Mouse (Mus musculus): ENCODE data around the gene Ccnc.

Gene Ccnc

GRCm38 (mm10) chr4:21727615-21728165 is at the start of gene Ccnc:
Gene Ccnc (plus strand): TSS chr4:21727701.
- DNase-seq (ENCODE audit: low read depth, low spot score): peak; percentile 82

DNA sequence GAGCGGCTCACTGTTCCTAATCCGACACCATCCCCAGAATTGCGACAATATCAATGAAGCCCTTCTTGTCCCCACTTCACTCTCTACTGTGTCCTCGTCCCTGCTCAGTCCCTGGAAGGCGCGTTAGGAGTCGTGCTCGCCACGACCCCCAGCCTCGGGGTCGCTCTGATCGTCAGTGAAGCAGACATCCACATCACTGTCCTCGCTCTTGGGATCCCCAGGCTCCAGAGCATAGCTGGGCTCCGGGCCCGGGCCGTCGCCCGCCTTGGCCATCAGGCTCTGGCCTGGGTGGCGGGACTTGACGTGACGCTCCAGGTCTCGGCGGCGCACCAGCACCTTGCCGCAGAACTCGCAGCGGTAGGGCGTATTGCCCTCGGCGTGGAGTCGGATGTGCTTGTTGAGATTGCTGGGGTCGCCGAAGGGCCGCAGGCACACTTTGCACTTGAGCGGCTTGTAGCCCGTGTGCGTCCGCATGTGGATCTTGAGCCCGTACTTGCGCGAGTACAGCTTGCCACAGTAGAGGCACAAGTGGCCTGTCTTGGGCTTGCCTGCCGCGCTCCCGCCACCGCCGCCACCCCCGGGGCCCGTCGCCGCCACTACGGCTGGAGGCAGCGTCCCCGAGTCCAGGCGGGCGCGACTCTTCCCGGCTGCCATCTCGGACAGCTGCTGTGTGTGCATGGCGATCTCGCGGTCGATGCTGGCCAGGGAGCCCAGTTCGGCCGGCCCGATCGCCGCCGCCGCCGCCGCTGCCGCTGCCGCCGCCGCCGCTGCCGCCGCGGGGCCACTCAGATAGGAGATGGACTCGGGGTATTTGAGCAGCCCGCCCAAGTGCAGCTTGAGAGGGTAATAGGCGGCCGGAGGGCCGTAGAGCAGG is 49.2 kb upstream of the Ccnc start:
- no peak for DNase-seq (ENCODE audit: low read depth, low spot score)

GRCm38 (mm10) chr4:21678975-21679623 is 48.4 kb upstream of the Ccnc start:
- DNase-seq (ENCODE audit: low read depth, low spot score): no peak

DNA sequence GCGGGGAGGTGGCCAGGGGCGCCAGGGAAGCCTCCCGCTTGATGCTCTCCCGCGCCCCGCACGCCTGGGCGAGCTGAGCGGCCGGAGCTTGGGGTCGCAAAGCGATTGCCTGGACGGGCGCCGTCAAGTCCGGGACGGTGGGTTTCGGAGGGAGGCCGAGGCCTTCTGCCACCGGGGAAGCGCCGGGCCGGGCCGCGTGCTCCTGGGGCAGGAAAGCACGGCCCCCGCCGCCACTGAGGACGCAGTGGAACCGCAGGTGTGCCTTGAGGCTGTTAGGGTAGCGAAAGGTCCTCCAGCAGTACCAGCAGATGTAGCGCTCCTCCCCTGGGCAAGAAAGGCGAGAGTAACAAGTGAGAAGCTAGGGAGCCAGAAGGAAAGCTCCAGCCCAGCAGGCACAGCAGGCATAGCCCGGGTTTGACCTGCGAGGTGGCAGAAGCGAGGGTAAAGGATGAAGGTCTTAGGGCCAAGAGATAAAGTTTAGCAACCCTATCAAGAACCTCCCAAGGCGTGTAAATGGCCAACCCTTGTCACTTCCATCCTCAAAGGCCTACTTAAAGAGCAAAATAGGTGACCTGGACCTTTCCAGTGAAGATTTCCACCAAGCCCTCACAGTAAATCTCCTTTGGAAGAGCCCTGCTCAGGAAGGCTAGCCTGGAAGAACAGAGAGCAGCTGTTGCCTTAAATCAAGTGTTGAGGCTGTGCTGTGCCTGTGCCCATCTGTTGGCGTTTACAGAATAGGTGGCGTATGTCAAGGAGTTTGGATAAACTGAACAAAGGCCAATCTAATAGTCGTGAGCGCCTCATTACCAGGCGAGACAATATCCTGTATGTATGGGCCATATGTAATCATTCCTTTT is 47.6 kb upstream of the Ccnc start:
- DNase-seq (ENCODE audit: low read depth, low spot score): no peak

GRCm38 (mm10) chr4:21680971-21681370 is 46.5 kb upstream of the Ccnc start:
- no peak for DNase-seq (ENCODE audit: low read depth, low spot score)

- DNase-seq (ENCODE audit: low read depth, low spot score): no peak
Observed at GRCm38 (mm10) chr4:21682421-21683150, 44.9 kb upstream of the Ccnc start.

GRCm38 (mm10) chr4:21684341-21684970 is 43.0 kb upstream of the Ccnc start:
- no peak for DNase-seq (ENCODE audit: low read depth, low spot score)

GRCm38 (mm10) chr4:21685595-21686091 is 41.9 kb upstream of the Ccnc start, which contains the start of gene Prdm13:
Gene Prdm13 (minus strand): TSS chr4:21685963.
- DNase-seq (ENCODE audit: low read depth, low spot score): no peak

GRCm38 (mm10) chr4:21686416-21686815 is 41.1 kb upstream of the Ccnc start:
- DNase-seq (ENCODE audit: low read depth, low spot score): no peak

DNA sequence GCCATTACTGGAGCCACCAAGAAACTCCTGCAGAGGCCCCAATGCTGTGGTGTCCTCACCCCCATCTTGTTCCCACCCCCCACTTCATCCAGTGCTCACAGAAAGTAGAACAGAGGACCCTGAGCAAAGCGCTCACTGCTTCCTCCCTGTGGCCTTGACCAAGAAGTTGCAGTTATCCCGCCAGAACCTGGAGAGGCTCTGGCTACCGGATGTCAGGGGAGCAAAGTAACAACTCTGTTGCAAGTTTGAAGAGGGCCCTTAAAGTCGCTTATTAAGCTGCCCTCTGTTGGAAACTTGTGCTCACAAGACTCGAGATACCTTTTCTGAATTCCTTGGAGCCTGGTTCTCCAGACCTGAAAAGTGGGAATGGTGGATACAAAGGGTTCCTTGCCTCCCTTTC is 40.6 kb upstream of the Ccnc start:
- no peak for DNase-seq (ENCODE audit: low read depth, low spot score)

- DNase-seq (ENCODE audit: low read depth, low spot score): no peak
Observed at GRCm38 (mm10) chr4:21687783-21688702, 39.5 kb upstream of the Ccnc start.

- DNase-seq (ENCODE audit: low read depth, low spot score): no peak
Observed at GRCm38 (mm10) chr4:21688703-21689200, 38.7 kb upstream of the Ccnc start.

GRCm38 (mm10) chr4:21689492-21689941 is 38.0 kb upstream of the Ccnc start:
- DNase-seq (ENCODE audit: low read depth, low spot score): no peak

DNA sequence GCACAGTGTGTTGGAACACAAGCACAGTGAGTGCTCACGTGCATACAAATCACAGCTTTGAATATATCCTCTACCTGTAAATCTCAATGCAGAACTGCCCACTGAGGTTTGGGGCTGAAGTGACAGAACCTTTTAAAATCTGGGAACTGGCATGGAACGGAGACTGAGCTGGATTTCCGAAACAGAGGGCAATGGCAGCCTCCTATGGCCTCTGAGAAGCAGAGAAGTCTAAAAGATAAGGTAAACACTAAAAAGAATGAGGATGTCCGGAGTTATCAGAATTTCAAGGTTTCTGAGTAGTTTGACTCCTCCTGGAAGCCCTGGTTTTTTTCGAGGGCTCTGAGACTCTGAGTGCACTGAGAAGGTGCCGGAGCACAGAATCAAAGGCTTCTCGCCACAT is 37.3 kb upstream of the Ccnc start:
- no peak for DNase-seq (ENCODE audit: low read depth, low spot score)

DNA sequence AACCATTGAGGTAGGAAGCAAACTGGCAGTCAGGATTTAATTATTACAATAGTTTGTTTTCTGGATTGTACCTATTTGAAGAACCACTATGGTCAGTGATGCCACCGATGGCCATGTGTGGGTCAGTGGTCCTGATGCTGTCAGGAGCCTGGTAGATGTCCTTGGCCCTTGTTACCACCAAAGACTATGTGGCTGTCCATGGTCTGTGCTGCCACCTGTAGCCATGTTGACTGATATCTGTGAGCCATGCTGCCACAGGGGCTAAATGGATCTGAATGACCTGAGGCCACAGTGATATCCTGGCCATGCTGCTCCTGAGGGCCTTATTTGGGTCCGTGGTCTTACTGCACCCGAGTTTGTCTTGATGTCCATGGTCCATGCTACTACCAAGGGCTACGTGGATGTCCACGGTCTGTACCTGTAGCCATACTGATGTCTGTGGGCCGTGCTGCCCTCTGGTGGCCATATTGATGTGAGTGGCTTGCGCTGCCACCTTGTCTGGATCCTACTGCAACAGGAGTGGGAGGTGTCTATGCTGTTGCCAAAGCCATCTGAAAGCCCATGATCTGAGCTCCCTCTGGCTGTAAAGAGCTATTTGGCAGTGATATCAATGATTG is 31.8 kb upstream of the Ccnc start:
- DNase-seq (ENCODE audit: low read depth, low spot score): no peak

GRCm38 (mm10) chr4:21705046-21705445 is 22.5 kb upstream of the Ccnc start:
- no peak for DNase-seq (ENCODE audit: low read depth, low spot score)

- DNase-seq (ENCODE audit: low read depth, low spot score): no peak
Observed at GRCm38 (mm10) chr4:21712147-21712546, 15.4 kb upstream of the Ccnc start.

DNA sequence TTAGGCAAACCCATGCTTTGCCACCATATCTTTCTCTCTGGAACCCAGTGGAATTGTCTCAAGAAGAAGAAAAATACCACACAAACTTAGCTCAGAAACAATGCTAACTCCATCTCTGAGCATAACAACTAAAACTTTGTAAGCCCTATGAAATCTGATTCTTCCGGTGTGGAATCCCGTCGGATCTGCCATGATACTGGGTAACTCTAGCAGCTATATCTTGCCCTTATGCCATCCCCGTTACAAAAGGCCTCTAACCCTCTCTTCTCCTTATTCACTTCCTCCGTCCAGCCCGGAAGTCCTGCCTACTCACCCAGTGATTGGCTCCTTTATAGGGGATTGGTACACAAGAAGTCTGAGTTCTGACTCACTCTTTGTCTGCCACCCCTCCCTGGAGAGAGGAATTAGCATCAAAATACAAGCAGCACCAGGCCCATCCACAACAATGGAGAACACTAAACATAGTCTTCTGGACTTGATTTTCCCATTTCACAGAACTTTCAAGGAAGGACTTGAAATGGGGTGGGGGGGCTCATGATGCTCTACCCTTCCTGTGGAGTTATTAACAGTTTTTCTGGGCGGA is 4.7 kb upstream of the Ccnc start:
- DNase-seq (ENCODE audit: low read depth, low spot score): no peak
